Mouse (Mus musculus) midbrain, embryonic 14.5 days (tissue): ENCODE measurements around the gene Prokr1. TPM values are rescaled to one million over a fixed set of nuclear protein-coding genes. Genes with fewer than 3 reads are reported as not detected.
A peak's percentile ranks its signal among the peaks of the same experiment; 100 is the strongest.
"Not testable (repeated sequence)": the region's sequence is repeated elsewhere in the genome, so short reads cannot be mapped to it uniquely, and the experiment has no call there.

Experiments
- ATAC-seq: fragments of 200-750 bp; cut with Nextera tagmentation; 2 replicates; pipeline ENCODE4 v1.8.0; 2017; ENCODE audit warnings: moderate number of reproducible peaks, moderate library complexity; ENCODE audit not compliant: low FRiP score, low TSS enrichment
- DNase-seq: peaks from one replicate; pipeline ENCODE4 v3.0.0-alpha.2; 2015
- H3K27ac ChIP-seq: fragments of 300-500 bp; sonication (generic); replicated peaks from 2 replicates; pipeline ENCODE4 v1.5.1; 2014; ENCODE audit warnings: mild to moderate bottlenecking, low read depth, low read length, moderate library complexity
- H3K27me3 ChIP-seq: fragments of 300-500 bp; sonication (generic); 2 replicates; pipeline ENCODE4 v1.6.1; 2014; ENCODE audit warnings: low read length, control low read depth, mixed read lengths; ENCODE audit not compliant: control insufficient read depth, insufficient read depth
- H3K36me3 ChIP-seq: fragments of 300-500 bp; sonication (generic); 2 replicates; pipeline ENCODE4 v1.6.1; 2014; ENCODE audit warnings: low read length, control low read depth; ENCODE audit not compliant: control insufficient read depth, insufficient read depth
- H3K4me1 ChIP-seq: fragments of 300-500 bp; sonication (generic); 2 replicates; pipeline ENCODE4 v1.6.1; 2014; ENCODE audit warnings: mild to moderate bottlenecking, antibody characterized with exemption, low read length, control low read depth; ENCODE audit not compliant: control insufficient read depth, insufficient read depth
- H3K4me2 ChIP-seq: fragments of 300-500 bp; sonication (generic); 2 replicates; pipeline ENCODE4 v1.6.1; 2014; ENCODE audit warnings: mild to moderate bottlenecking, low read length, moderate library complexity
- H3K4me3 ChIP-seq: fragments of 300-500 bp; sonication (generic); replicated peaks from 2 replicates; pipeline ENCODE4 v1.5.1; 2014; ENCODE audit warnings: low read depth, low read length
- H3K9ac ChIP-seq: fragments of 300-500 bp; sonication (generic); replicated peaks from 2 replicates; pipeline ENCODE4 v1.6.1; 2014; ENCODE audit warnings: mild to moderate bottlenecking, low read length, moderate library complexity
- H3K9me3 ChIP-seq: fragments of 300-500 bp; sonication (generic); 2 replicates; pipeline ENCODE4 v1.6.1; 2016; ENCODE audit warnings: low read length, control low read depth, mixed read lengths; ENCODE audit not compliant: control insufficient read depth
- WGBS: fragments of 180-500 bp; shearing (Covaris S2); extraction: QIAGEN DNeasy Blood & Tissue Kit; methylation state at CpG from one replicate; pipeline ENCODE4 v1.1.7; 2014; 5-methylcytosine and 5-hydroxymethylcytosine counted together
- polyA plus RNA-seq: library from polyadenylated mRNA; unstranded; fragments of >200 nt; fragmentation: Nextera tagmentation; extraction: Ambion mirVana; gene quantifications from 2 replicates; pipeline ENCODE4 v1.2.1, GENCODE M21; 2014

Prokr1 gene
- 1.00 and 1.5 TPM in 2 replicates for polyA plus RNA-seq

DNA sequence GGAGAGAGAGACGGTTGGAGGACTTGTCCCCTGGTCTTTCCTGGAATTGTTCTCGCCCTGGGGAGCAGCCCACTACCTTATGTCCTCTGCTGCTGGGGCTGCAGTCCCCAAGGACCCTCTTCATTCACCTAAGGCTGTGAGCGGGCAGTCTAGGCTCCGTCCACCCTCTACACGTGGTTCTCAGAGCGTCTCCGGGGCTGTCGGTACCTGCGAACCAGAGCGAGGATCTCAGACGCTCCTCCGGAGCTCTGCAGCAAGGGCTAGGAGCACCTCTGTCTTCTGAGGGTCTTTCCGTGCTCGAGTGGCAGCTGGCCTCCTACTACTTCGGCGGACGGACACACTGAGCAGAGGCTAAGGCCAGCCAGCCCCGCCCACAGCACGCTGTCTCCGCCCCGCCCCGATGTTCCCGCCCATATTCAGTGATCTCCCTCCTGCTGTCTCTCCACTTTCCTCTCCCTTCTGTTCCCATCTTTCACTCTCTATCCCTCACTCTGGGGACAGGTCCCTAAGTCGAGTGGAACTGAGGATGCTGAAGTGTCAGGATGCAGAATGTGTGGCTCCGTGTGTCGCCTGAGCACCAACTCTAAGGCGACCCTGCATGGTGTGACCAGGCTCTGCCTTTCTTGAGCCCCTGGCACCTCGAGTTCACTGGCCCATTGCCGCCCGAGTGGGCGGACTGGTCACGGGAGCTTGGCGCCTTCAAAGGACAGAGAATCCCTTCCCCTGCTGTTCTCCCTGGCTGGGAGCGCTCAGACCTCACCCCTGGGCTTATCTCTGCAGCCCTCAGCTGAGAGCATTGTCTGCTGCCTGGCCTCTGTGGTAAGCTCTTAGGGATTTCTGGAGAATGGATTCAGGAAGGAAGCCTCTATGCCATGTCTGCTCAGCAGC lies at the start of gene Prokr1:
Prokr1 (minus strand) TSS at position 350 of the 888 bp plus-strand sequence.
- no peaks in the 10 kb centered on the region for H3K36me3 ChIP-seq
- 1% methylated on average over 34 of the region's 34 CpGs for WGBS
- DNase-seq (peak; percentile 75), ATAC-seq (peak; percentile 81)
- peak within 1 kb of the TSS; percentile 51 for H3K4me3 ChIP-seq
- no peaks in the 10 kb centered on the region for H3K9me3 ChIP-seq
- H3K9ac ChIP-seq = peak within 1 kb of the TSS; percentile 69
- 0 out of 2 replicates have a peak, but pooled peaks cover 7% of the 10 kb centered on the region for H3K27me3 ChIP-seq
- H3K4me1 ChIP-seq = peaks cover 18% of the 10 kb centered on the region
- peak within 1 kb of the TSS; percentile 63 for H3K27ac ChIP-seq
- peak within 1 kb of the TSS; percentile 78 for H3K4me2 ChIP-seq

DNA sequence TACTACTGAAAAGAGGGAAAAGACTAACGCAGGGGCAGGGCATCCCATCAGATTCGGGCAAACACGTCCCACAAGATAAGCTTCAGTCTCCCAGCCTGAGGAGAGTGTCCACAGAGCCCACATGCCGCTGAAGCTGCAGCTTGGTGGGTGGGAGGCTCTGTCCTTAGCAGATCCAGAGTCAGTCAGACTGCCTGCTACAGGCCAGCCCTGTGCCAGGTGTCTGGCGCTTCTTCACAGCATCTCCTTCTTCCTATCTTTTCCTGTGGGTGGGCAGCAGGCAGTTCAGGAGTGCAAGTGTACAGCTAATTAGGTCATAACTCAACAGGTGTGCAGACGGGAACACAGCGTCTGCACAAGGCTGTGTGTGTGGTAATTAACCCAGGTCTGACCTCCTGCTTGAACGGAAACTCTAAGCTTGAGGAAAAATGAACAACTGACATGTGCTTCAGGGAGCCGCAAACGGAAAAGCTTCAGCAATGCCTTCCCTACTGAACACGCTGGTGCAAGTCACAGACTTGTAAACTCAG lies 47.7 kb upstream of the Prokr1 start:
- DNase-seq (no peak), ATAC-seq (no peak)
- Histone ChIP-seq H3K27me3 (no peaks in the 10 kb centered on the region), H3K27ac (no peak overlapping the region), H3K9ac (no peak overlapping the region), H3K36me3 (no peaks in the 10 kb centered on the region), H3K9me3 (no peaks in the 10 kb centered on the region), H3K4me1 (no peaks in the 10 kb centered on the region), H3K4me2 (no peak overlapping the region), H3K4me3 (no peak overlapping the region)
- 84% methylated on average over 11 of the region's 11 CpGs for WGBS

DNA sequence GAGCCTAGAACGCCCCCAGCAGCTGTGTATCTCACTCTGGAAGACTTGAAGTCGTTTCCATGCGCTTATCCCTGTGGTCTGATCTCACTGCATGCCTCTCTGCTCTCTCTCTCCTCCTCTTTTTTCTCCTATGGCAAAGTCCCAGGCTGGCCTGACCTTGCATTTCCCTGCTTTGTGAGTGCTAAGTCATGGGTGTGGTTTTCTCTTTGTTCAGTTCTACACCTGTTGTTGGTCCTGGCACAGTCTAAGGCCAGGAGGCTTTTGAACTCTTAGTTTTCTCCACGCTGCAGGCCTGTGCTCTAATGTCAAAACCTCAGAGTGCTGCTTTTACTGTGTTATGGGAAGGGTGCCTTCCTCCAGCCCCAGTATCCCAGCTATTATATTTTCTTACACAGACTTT lies 41.6 kb upstream of the Prokr1 start:
- WGBS = 81% methylated on average over 4 of the region's 4 CpGs

DNA sequence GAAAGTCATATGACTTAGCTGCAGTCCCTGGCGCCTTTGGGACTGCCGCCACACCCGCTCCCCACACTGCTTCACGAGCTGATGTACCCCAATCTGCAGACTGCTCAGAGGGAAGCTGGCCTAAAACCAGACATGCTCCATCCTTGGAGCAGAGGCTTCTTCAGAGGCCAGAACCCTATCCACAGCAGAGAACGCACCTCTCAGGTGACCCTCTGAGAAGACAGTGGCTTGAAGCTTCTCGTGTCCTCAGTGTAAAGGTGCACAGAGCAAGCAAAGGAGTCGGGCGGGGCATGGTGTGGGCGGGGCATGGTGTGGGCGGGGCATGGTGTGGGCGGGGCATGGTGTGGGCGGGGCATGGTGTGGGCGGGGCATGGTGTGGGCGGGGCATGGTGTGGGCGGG lies 38.4 kb upstream of the Prokr1 start:
- not testable (repeated sequence) for ATAC-seq, DNase-seq, H3K9ac ChIP-seq, H3K4me1 ChIP-seq, H3K27me3 ChIP-seq, H3K9me3 ChIP-seq, H3K36me3 ChIP-seq, H3K27ac ChIP-seq, H3K4me3 ChIP-seq, H3K4me2 ChIP-seq
- WGBS = 82% methylated on average over 15 of the region's 15 CpGs

More for the DNA sequence above, 41.6 kb upstream of the Prokr1 start:
- no peaks in the 10 kb centered on the region for H3K27me3 ChIP-seq
- no peak overlapping the region for H3K4me2 ChIP-seq
- H3K4me3 ChIP-seq = no peak overlapping the region
- H3K27ac ChIP-seq = no peak overlapping the region
- DNase-seq (no peak), ATAC-seq (no peak)
- H3K9ac ChIP-seq = no peak overlapping the region
- H3K9me3 ChIP-seq = no peaks in the 10 kb centered on the region
- H3K36me3 ChIP-seq = no peaks in the 10 kb centered on the region
- no peaks in the 10 kb centered on the region for H3K4me1 ChIP-seq

DNA sequence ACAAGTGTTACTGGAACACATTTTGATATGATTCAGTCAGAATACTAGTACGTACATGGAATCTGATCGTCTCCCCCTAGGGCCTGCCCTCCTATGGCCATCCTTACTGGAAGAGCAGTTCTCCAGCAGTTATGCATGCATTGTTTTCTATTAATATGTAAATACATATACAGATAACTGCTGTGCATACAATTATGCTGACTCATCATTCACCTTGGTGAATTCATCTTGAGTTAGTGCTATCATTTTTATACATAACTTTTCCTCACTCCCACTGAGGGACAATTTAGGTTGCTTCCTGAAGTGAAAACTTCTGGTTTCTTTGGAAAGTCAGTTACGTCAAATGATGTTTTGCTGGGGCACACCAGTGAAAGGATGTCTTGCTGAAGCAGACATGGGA lies 32.6 kb upstream of the Prokr1 start:
- Histone ChIP-seq H3K4me3 (no peak overlapping the region), H3K4me1 (no peaks in the 10 kb centered on the region), H3K9me3 (no peaks in the 10 kb centered on the region), H3K27ac (no peak overlapping the region), H3K9ac (no peak overlapping the region), H3K27me3 (no peaks in the 10 kb centered on the region), H3K4me2 (no peak overlapping the region), H3K36me3 (no peaks in the 10 kb centered on the region)
- no peak for DNase-seq
- 94% methylated on average over 3 of the region's 3 CpGs for WGBS
- ATAC-seq = no peak

DNA sequence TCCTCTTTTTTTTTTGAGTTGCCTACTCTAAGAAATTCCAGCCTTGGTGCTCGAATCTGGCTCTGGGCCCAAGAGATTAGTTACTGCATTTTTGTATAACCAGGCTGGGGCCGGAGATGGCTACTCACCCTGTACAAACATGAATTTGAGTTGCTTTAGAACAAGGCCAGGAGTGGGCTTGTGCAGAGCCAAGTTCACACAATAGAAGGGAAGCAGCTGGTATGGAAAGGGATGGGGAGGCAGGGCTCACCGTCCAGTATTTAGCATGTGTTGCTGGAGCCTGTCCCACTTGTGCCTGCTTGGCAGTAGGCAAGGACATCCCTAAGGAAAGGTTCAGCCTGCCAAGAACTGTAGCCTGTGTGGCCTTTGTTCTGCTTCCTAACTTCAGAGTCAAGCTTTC lies 30.7 kb upstream of the Prokr1 start:
- Histone ChIP-seq H3K27ac (no peak overlapping the region), H3K4me1 (no peaks in the 10 kb centered on the region), H3K4me2 (no peak overlapping the region), H3K9me3 (no peaks in the 10 kb centered on the region), H3K9ac (no peak overlapping the region), H3K4me3 (no peak overlapping the region), H3K36me3 (no peaks in the 10 kb centered on the region), H3K27me3 (no peaks in the 10 kb centered on the region)
- ATAC-seq (peak; percentile 53; the same call in 1 of the 2 replicates), DNase-seq (peak; percentile 68)
- WGBS = 50% methylated on average over 3 of the region's 3 CpGs

DNA sequence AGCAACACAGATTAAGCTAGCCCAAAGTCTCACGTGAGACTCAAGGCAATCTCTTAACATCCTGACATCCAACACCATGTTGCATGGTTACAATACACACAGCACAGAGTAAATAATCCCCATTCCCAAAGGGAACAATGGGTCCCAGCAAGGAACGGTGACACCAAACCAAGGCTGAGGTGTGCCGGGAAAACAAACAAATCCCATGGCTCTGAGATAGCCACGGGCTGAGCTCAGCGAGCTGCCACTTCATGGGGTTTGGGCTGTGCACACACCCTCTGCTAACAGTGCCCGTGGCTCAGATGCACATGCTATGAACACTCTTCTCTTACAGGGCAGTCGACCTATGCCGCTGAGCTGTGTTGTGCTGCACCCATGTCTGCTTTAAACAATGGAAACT lies 27.5 kb upstream of the Prokr1 start:
- 75% methylated on average over 8 of the region's 8 CpGs for WGBS
- Histone ChIP-seq H3K9me3 (no peaks in the 10 kb centered on the region), H3K36me3 (no peaks in the 10 kb centered on the region), H3K27me3 (no peaks in the 10 kb centered on the region), H3K4me1 (no peaks in the 10 kb centered on the region), H3K4me2 (no peak overlapping the region), H3K27ac (no peak overlapping the region), H3K4me3 (no peak overlapping the region), H3K9ac (no peak overlapping the region)
- ATAC-seq = no peak
- no peak for DNase-seq

DNA sequence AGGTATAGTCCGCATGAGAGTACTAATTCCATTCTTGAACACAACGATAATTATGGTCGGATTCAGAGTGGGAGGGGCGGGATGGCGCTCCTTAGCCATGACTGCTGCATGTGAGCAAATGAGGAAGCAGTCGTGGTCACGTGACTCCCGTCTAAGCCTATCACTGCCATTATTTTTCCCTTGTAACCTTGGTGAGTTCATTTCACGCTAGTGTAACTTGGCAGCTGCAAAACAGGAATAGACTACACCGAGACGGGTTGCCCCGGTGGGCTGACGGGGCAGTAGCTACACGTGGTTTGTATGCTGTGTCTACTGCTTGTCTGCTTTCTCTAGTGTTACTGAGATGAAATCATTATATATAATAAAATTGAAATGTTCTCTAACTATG lies 25.1 kb upstream of the Prokr1 start:
- Histone ChIP-seq H3K4me1 (no peaks in the 10 kb centered on the region), H3K27ac (no peak overlapping the region)

More for the DNA sequence above, 25.1 kb upstream of the Prokr1 start:
- WGBS = 87% methylated on average over 14 of the region's 14 CpGs
- DNase-seq (peak; percentile 29), ATAC-seq (no peak)
- H3K4me2 ChIP-seq = no peak overlapping the region
- H3K27me3 ChIP-seq = no peaks in the 10 kb centered on the region
- no peak overlapping the region for H3K9ac ChIP-seq
- H3K36me3 ChIP-seq = no peaks in the 10 kb centered on the region
- no peak overlapping the region for H3K4me3 ChIP-seq
- H3K9me3 ChIP-seq = no peaks in the 10 kb centered on the region
